Mouse (Mus musculus) monocyte, adult 5-6 weeks (primary cell): ENCODE results near the gene Ablim1. TPM values are rescaled to one million over a fixed set of nuclear protein-coding genes. Genes with fewer than 3 reads are reported as not detected.

Experiments used
- ATAC-seq: fragments of 153-309, 156-312 bp; replicated peaks from 2 replicates; pipeline ENCODE4 v1.8.0; 2017; ENCODE audit warnings: mild to moderate bottlenecking; ENCODE audit not compliant: low TSS enrichment, insufficient number of reproducible peaks, severe bottlenecking, poor library complexity, low FRiP score
- total RNA-seq: library from RNA; stranded (forward); fragments of 200-1000, 200-491, 200-594 nt; gene quantifications from 3 replicates; pipeline ENCODE4 v1.2.3, GENCODE M21; 2017

Ablim1 gene
- total RNA-seq, 1 experiment from 2014 or later: 62.1 TPM

DNA sequence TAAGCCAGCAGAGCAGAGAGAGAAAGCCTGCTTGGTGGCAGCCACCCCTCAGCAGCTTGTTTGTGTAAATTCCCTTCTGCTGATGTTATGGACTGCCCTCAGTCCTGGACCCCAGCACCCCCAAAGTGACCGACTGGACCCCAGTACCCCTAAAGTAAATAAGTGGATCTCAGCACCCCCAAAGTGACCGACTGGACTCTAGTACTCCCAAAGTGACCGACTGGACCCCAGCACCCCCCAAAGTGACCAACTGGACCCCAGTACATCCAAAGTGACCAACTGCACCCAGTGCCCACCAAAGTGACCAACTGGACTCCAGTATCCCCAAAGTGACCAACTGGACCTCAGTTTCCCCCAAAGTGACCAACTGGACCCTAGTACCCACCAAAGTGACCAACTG lies 208.7 kb downstream of the Ablim1 start:
- ATAC-seq: no peak

DNA sequence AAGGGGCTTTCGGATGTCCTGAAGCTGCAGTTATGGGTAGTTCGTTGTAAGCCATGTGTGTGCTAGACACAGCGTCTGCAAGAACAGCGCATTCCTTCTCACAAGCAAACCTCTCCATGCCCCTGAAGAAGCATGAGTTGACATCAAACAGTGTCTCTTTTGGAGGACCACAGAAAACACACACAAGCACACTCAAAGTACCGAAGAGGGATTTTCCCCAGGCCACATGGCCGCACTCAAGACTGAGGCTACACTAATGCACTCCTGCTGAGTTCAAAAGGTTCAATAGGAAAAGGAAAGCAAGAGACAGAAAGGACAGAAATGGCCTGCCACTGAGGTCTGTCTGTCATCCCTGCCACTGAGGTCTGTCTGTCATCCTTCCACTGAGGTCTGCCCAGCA lies 209.6 kb downstream of the Ablim1 start:
- no peak for ATAC-seq

DNA sequence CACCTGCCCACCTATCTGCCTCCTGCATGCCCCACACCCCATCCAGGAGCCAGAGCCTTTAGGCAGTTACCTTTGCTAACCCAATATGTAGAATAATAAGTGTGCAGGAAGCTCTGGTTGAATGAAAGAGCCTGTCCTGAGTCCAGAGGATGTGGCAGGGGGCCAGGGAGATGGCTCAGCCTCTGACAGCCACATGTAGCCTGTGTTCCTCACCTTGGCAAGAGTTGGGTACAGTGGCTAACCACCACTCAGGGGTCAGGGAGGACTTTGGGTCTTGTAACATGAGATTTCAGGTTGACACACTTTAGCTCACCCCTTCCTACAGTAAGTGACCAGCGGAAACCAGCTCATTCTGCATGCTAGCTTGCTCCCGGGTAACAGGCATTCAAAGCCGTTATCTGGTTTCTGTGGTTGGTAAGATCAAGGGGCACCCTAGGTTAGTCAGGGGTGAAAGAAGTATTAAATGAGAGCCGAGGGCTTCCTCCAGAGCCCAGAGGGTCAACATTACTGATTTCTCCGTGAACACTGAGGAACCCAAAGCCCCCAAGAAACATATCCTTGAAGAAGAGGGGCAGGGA lies 210.5 kb downstream of the Ablim1 start:
- peak; percentile 72 for ATAC-seq

GRCm38 (mm10) chr19:57103360-57103958 lies 211.3 kb downstream of the Ablim1 start:
- no peak for ATAC-seq

- ATAC-seq: no peak
Measured at GRCm38 (mm10) chr19:57101986-57102385, 212.7 kb downstream of the Ablim1 start.

GRCm38 (mm10) chr19:57100753-57101446 lies 213.8 kb downstream of the Ablim1 start:
- no peak for ATAC-seq

DNA sequence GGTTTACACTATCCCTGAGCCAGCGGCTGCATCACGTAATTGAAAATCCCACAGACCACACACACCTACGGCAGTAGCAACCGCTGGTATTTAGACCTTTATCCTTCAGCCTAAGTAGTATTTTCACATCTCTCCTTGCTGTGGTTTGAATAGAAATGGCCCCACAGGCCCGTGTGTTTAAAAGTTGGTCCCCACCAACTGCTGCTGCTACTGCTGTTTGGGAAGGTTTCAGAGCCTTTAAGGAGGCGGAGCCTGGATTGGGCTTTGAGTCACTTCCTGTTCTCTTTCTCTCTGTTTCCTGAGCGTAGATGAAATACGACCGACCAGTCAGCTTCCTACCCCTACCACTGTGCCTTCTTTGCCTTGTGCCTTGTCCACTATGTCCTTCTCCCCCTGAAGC lies 214.7 kb downstream of the Ablim1 start:
- ATAC-seq: peak; percentile 41; the same call in 1 of the 2 replicates

DNA sequence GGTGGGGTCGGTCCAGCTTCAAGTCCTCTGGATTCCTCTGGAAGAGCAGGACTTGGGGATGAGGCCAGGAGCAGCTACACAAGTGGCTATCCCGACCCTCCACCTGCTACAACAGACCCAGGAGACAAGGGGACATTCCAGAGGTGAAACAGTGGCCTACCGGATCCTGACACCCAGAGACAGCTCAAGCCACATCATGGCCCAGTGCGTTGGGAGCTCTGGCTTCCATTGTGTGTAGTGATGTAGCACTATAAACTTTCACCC lies 215.7 kb downstream of the Ablim1 start:
- no peak for ATAC-seq

DNA sequence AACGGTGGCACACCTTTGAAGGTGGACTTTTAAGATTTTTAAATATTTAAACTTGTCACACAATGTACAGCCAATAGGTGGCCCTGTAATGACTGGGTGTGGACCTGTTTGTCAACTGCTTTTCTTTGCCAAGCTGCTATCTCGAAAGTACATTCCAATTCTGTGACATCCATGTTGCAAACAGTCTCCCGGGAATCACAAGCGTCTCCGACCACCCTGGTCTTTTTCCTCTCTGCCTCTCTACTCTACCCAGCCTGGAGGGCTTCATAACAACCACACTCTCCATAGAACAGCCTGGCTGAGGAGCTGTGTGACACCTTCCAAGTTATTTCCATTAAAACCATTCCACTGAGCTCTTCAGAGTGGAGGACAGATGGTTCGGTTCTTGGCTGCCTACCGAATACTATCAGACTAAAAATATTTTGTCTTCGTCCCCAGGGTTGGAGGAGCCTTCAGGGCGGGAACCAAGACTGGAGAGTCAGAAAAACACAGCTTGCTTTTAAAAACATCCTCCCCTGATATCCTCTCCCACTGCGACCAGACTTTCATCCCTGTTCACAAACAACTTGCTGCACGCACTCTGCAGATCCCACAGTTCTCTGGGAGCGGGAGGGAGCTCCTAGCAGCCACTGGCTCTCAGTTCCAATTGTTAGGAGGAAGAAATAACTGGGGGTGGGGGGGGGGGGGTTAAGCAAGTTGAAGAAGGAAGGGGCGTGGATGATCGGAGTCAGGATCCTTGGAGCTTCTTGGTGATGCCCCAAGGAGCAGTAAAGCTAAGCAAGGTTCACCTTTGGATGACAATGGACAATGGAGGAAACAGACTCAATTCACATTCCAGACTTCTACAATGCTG lies 216.3 kb downstream of the Ablim1 start:
- ATAC-seq: no peak

- ATAC-seq: no peak
Measured at GRCm38 (mm10) chr19:57095340-57095739, 219.4 kb downstream of the Ablim1 start.

GRCm38 (mm10) chr19:57093698-57094004 lies 221.1 kb downstream of the Ablim1 start:
- ATAC-seq: no peak

- no peak for ATAC-seq
Measured at GRCm38 (mm10) chr19:57092958-57093697, 221.6 kb downstream of the Ablim1 start.

- ATAC-seq: no peak
Measured at GRCm38 (mm10) chr19:57091278-57091677, 223.4 kb downstream of the Ablim1 start.

DNA sequence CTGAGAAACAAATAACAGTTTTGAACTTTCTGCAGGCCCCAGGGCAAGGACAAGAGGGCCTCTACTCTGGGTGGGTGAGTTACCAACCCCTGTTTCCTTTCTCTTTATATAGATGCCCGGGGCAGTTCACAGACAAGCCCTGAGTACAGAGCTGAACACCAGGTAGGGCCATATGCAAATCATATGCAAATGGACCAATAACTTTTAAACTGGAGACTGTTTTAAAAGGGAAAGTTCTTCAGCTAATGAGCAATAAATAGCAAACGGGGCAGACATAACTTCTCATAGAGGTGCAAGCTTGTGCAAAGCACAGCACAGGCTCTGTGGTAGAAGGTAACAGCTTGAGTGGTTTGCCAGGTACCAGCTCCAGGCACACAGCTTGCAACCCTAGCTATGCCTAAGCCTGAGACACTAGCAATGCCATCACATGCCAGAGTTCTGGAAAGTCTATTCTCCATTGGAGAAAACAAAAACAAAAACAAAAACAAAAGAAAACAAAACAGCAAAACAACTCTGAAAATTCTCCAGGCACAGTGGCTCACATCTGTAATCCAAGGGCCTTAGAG lies 225.8 kb downstream of the Ablim1 start:
- ATAC-seq: no peak

DNA sequence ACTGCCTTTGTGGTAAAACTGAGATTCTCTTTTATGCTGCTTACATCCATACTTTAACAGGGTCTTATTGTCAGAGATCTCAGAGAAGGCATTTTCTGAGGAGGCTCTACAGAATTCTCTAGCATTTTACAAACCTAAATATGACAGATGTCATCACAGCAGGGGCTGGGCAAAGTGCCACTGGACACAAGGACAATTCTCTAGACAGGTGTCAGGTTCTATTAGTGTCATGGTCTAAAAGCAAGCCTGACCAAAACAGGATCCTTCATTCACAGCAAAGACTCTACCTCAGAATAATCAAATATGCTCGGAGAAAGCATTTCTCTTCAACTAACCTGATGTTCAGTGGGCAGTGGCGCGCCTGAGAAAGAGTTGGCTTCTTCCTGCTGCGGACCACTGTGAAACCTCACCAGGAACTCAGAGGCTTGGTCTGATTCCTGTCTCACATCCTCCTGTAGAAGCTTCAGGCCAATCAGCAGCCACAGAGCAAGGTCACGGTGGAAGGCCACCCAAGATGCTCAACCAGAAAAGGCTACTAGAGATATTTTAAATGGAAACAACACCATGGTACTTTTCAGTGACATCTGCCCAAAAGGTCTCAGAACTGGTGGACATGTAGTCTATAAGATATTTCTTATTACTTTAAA lies 230.1 kb downstream of the Ablim1 start:
- ATAC-seq: no peak

DNA sequence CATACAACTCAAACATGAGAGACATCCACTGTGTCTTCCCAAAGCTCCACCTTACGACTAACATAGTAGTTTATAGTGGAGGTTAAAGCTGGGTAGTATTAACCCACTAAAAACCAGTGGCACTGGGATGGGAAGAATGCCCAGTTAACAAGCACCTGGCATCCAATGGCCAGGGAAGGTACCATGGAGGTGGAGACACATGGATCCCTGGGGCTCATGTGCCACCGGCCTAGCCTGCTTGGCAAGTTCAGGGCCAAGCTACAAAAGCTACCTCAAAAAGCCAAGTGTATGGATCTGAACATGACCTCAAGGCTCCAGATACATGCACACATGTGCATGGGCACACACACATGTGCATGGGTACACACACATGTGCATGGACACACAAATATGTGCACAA lies 230.8 kb downstream of the Ablim1 start:
- ATAC-seq: no peak

DNA sequence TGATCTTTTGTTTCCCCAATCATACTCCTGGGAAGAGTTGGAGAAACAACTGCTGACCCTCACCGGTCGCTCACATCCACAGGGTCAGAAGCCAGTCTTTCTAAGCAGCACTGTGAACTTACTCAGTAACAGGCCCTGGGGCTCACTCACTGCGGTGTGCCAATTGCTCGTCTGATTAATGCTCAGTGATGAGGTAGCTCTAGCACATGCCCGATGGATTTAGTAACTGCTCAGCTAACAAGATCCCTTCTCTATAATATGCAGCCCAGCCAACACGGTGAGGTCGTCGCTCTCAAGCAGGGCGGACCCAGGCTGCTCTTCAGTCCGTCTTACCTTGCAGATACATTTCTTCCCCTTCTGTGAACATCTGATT lies 231.6 kb downstream of the Ablim1 start:
- ATAC-seq: no peak

DNA sequence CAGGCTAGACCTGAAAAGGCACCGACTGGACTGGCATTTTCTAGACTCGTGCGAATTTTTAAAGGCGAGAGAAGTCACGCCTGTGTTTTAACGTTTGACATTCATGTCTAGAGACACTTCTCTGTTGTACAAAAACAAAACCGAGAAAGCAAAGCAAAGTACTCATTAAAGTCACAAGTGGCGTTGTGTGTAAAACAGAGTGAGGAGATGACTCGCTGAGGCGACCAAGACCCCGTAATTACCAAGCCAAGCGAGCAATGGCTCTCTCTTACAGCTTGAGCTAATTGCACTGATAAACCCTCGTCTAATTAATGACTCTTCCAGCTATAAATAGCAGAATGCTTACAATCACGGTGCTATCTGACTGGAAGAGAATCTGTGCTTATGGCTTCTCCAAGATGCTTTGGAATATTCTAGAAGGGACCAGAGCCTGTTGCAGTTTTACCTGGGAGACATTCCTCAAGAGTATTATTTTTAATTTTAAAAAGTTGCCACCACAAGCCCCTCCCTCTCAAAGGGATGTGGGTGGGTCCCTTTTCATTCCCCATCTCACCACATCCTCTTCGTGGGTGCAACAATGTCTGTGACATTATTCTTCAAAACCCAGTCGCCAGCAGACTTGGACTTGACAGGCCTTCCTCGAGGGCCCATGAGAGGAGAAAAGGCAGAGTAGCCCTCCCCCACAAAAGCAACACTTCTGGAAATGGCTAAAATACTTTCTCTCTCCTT lies 232.1 kb downstream of the Ablim1 start:
- no peak for ATAC-seq
